Mouse (Mus musculus) CD8-positive naive resting alpha-beta T cell, adult 2 months (primary cell): ENCODE measurements around the gene Mfng.

Source experiments
- DNase-seq, 2 experiments: peaks; one replicate each; pipeline ENCODE4 v3.0.0; 2022; ENCODE audit warnings: low read depth in 2 of 2, low spot score in 2 of 2

The Mfng gene

DNA sequence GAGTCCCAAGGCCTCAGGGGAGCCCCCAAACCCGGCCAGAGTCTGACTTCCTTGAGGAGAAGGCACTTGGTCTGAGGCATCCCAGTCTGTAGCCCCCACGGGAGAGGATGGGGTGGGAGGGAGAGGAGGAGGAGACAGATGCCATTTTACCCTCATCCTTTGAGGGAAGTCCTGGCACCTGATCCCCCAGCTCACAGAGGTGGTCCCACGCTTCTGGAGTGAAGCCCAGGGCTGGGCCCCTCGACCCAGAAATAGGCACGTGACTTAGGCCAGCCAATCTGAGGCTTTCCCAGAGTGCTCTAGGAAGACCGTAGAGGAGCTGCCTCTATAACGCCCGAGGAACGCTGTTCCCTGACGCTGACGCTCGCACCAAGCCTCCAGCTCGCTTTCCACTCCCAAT lies 12.2 kb downstream of the Mfng start:
- DNase-seq, result no peak

DNA sequence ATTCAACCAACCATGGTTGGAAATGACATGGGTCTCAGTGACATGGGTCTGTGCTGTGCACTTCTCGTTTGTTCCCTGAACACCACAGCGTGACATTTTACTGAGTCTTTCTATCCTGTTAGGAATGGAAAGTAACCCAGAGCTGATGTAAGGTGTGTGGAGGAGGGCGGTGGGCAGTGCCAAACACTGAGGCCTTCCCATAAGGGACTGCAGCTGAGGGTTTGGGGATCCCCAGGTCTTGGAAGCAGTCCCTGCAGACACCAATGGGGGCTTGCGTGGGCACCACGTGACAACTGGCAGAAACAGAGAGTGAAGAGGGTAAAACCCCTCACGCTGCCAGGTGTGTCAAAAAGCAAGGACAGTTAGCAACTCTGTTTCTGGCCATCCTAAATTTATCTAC lies 15.1 kb downstream of the Mfng start:
- DNase-seq, result no peak

DNA sequence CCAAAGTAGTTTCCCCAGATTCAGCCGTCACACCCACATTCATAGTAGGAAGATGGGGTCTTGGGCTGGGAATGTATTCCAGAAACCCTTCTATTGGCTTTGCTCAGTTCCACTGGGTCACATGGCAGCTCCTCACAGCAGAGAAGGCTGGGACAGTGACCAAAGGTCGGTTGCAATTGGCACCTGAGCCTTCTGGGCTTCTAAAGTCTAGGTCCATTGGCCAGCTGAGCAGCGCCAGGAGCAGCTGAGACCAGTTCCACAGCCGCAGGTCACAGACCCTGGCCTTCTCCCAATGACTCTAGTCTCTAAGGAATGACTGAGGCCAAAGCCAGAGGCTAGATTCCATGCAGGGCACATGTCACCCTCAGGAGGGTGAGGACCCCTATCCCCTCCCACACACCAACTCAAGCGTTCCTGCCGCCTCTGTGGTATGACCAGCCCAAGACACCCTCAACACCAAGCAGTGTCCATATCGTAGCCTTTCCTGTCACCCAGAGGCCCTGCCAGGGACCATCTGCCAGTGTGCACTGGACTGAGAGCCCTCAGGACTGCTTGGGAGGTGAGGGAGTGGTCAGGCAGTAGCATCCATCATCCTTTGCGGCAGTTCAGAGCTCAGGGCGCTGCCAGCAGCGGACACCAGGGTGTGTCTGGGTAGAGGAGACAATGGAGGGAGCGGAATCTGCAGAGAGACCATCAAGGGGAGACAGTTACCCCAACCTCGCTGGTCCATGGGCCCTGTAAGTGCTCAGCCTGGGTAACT lies 17.1 kb downstream of the Mfng start:
- DNase-seq, result no peak

DNA sequence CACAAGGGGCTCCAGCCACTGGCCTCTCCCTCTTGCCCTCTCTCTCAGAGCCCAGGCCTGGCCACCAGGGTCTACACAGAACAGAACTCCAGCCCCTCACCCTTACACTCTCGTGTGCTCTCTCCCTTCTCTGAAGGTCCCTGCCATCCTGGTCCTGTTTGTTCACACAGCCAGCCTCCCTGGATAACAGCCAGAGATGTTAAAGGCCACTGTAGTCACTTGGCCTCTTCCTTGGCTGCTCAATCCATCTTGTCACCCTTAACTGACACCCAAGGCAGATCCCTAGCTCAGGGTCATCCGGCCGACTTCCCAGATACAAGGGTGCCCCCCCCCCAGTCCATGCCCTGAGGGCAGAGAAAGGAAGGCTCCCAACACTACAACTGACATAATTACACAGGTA lies 18.0 kb downstream of the Mfng start:
- no peak for DNase-seq

DNA sequence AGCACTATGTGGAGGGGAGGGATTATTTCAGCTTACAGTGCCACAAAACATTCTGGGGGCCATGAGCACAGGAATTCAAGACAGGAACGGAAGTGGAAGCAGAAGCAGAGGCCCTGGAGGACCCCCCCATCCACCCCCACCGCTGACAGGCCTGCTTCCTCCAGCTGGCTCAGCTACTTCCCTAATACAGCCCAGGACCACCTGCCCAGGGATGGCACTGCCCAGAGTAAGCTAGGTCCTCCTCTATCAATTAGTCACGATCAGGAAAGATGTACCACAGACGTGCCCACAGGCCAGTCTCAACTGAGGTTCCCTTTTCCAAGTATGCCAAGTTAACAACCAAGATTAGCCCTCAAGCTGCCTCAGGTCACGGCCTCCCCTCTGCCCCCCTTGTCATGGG lies 19.1 kb downstream of the Mfng start:
- no peak for DNase-seq

DNA sequence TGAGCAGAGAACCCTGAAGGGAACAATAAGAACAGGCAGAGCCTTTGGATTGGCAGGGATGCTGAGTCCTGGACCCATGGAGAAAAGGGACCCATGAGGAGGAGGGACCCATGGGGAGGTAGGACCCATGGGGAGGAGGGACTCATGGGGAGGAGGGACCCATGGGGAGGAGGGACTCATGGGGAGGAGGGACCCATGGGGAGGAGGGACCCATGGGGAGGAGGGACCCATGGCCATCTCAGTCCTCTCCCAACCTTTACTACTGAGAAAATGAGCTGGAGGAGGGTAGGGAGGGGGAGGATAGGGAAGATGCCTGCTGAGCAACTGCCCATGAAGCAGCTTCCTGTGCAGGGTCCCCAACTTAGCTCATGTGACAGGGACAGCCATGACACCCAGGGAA lies 20.3 kb downstream of the Mfng start:
- DNase-seq, result no peak

DNA sequence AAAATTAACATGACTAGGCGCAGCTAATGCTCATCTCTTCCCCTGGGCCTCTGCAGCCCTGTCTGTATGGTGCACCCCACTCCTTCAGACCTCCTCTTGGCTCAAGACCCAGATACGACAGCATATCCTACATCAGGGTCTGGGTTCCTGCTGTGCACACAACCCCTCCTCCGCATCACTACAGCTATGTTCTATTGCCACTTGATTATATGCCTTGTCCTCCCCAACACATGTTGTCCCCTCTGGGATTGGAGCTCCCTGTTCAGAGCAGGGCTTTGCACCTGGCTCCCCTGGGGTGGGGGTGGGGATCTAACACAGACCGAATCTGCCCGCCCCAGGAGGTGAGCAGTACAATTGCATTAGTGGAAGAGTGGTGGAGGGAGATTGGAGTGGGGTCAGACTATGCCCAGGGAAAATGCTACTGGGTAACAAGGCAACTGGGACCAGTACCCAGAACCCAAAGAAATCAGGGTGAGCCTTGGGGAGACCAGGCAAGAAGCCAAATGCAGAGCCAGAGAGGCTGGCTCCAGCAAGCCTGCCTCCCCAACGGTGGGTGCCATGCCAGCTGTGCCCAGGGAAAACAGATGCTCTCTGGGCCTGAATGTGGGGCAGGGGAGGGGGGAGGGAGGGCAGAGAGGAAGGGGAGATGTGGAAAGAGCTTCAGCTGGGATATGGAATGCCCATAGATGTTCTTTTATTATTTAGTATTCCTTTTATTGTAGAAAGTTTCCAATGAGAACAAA lies 22.5 kb downstream of the Mfng start:
- DNase-seq, result no peak

DNA sequence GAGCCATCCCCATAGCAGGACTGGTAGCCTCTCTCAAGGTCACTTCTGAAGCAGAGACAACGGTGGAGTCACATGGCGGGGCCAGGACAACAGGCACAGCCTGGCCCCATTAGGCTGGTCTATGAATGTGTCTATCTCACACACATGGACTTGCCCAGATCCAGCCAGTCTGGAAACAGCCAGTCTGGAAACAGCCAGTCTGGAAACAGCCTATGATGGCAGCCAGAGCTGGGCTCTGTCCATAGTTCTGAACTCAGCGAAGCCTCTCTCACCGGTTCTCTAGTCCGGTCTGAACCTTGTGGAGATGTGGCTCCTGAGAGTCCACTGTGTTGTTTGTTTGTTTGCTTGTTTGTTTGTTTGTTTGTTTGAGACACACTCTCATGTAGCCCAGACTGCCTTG lies 23.4 kb downstream of the Mfng start:
- no peak for DNase-seq

DNA sequence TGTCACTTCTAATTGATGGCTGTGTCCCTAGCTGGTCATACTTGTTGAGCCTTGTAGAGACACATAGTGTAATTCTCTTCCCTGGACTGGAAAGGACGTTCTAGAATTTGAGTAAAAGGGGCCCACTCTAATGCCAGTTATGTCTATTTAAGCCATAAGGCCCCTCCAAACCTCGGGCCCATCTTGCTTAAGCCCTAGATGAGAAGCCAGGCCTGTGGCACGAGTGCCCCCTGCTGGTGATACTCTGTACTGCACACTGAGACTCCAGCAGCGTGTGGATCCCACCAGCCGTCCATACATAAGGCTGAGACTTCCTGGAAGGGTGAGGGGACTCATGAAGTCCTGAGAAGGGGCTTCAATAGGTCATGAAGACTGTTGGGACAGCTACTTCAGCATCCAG lies 29.1 kb downstream of the Mfng start:
- DNase-seq, result peak; percentile 79 to 85

DNA sequence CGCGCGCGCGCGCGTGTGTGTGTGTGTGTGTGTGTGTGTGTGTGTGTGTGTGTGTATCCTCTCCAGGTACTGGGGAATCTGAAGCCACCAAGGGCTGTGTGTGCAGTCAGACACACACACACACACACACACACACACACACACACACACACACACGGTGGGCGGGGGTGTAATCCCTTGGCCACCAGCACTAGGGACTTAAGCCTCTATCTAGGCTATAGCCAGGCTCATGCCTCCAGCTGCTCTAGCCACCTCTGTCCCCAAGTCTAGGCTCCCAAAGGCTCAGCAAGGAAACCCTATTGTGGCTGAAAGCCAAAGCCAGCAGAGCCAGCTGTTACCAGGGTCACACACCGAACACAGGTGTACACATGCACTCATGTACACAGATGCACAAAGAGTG lies 30.4 kb downstream of the Mfng start:
- no peak for DNase-seq

DNA sequence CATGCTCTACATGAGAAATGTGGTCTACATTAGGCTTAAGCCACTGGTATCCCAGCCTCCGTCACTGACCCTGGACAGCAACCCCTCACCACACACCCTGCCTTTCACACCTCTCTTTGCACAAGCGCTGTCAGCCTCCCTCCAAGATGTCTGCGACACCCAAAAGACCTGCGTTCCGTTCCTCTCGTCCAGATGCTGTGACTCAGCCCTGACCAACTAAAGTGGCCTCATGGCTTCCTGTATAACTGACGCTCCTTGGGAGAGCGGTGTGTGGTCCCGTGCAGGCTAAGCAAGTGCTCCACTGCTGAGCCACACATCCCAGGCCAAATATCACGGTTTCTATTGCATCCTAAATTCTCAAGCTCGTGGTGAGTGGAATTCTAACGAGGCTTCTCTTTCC lies 32.6 kb downstream of the Mfng start:
- no peak for DNase-seq

DNA sequence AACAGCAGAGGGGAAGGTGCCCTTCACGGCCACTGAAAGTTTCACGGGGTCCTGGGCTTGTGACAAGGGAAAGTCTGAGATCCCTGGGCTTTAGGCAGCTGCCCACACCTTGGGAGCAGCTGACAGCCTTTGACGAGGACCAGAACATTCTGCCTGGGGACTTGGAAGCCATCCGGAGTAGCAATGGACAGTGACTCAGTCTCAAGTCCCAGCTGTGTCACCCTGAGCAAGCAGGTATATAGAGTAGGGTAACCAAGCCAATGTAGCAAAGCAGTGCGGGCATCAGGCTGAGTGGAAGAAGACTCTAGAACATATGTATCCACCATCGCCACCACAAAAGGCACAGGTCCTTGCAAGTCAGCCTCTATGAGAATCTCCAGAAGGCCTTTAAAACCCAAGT lies 36.1 kb downstream of the Mfng start:
- DNase-seq, result no peak

DNA sequence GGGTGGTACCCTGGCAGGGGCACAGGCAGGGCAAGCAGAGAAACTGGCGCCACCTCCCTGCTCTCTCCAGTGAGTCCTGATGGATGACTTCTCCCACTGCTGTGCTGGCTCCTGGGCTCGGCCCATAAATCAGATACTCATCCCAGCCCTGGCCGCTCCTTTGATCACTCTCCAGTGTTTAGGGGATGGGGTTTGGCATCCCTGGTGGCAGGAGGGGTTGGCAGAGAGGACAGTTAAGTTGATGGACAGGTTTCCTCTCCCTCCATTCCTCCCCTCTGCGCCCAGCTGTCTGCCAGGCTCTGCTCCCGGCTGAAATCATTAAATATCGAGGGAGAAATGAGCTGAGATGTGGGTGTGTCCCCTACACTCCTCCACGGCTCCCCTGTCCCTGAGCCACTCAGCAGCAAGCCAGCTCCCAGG lies 36.6 kb downstream of the Mfng start:
- DNase-seq, result no peak

DNA sequence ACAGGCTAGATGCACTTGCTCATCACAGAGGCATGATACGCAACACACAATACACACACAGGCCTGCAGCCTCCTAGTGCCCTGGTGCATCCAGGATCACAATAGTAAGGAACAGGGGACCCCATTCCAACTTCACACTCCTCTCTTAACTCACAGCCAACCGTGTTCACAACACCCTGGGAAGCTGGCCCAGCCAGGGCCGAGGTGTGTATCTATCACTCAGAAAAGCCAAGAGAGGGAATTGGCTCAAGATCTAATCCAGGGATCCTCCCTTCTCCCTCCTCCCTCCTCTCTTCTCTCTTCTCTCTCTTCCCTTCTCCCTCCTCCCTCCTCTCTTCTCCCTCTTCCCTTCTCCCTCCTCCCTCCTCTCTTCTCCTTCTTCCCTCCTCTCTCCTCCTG lies 37.1 kb downstream of the Mfng start:
- DNase-seq, result no peak

DNA sequence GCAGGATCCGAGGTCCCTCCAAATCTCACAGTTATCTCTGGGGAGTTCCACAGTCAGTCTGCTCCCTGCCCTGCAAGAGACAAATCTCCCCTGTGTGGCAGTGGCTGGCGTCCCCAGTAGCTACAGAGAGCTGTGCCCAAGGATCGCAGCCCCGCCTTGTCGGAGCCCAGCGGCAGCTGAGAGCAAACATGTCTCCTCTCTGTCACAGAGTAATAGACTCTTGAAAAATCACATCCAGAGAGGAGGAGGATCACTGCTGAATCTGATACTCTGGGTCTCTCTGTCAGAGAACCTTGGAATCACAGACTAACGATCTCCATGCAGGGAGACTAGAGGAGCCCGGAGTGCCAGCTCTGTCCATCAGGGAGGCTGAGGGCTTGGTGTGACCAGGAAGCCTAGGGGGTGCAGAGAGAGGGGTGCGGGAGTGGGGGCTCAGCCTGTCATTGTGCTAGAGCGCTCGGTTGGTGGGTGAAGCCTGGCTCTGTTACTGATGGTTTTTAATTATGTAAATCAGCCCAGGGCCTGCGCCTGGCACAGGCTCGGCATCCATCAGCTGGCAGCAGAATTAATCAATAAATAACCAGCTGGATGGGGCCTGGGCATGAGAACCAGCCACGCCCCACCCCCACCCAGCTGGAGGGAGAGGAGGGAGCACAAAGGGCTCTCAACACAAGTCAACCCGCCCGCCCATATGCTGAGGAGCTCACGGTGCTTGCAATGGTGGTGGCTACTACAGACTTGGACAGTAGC lies 37.7 kb downstream of the Mfng start:
- DNase-seq, result no peak

DNA sequence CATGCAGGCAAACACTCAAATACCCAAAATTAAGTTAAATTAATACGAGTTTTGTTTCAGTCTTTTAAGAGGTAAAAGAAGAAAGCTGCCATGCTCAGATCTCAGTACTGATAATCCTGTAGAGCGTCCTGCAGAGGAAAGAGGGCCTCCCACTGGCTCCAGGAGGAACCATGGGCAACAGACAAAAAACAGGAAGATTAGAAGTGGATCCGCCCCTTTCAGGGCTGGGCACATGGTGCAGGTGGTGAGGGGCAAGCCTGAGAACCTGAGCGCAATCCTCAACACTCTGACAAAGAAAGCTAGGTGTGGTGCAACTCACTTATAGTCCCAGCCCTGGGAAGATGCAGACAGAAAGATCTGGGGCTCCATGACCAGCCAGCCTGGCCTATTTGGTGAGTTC lies 41.4 kb downstream of the Mfng start:
- DNase-seq, result no peak

DNA sequence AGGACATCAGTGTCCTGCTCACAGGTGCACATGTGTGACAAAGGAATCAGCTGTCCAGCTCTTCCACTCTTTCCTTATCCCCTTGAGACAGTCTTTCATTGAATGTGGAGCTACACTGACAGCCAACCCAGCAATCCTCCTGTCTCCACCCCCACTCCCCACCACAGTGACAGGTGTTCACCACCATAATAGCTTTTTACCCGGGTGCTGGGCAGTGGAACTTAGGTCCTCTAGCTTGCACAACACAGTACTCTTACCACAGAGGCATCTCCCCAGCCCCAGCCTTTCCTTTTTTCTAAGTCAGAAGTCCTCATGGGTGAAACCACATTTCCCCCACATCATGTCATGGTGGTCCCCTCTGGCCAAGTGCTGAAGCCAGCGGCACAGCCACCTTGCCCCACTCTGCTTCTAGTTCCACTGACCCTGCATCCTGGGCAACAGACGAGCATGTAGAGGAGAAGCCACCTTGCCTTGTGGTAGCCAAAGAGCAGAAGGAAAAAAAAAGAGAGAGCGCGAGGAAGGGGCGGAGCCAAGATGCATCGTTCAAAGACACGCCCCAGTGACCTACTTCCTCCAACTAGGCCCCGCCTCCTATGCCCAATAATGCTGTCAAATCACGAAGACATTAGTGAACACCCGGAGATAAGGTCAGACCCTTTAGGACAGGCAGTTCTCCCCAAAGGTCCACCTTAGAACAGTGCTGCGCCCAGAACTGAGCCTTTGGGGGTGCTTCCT lies 42.8 kb downstream of the Mfng start:
- no peak for DNase-seq

DNA sequence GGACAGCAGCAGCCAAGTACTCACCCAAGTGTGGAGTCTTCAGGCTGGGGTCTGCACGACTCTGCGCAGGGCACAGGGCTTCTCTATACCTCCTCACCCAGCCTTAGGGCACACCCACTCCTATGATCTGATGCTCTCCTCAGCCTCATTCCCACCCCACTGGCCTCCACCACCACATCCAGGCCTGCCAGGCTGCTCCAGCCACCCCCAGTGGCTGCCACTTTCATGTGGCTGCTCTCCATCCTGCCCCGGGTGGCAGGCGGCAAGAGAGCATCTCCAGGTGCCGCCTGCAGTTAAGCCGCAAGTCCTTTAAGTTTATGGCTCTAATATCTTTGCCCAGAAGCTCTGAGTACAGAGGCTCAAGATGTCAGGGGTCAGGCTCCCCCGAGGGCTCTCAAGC lies 46.6 kb downstream of the Mfng start:
- no peak for DNase-seq

DNA sequence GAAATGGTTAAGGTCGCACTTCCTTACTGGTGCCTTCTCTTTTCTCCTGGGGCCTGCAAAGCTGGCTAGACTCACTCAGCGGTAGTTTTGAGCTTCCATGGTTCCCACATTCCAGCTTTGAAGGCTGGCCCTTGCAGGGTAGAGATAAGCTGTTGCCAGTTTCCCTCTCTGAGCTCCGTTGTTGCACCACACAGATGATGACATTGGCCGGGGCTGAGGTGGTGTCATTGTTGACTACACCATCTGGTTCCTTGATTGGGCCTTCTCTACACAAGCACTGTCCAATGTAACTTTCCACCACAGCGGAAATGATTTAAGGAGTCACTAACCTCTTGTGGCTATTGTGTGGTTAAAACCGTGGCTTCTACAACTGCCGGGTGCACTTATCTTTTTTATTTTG lies 52.7 kb downstream of the Mfng start:
- no peak for DNase-seq

DNA sequence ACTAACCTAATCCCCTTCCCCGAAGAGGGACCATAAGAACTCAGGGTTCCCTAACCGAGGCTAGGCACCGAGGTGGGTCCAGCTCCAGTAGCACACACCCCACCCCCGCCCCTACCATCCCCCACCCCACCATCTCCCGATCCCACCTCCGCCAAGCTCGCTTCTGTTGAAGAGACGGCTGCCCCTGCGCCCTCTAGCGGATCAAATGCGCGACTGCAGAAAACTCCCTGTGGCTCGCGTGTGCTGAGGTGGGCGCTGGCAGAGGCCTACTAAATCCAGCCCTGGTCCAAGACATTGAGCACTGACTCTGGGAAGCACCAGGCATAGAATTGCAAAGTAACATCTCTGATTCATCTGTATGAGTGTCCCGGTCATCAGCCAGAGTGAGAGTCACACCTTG lies 53.2 kb downstream of the Mfng start:
- peak; percentile 58 to 65 for DNase-seq

DNA sequence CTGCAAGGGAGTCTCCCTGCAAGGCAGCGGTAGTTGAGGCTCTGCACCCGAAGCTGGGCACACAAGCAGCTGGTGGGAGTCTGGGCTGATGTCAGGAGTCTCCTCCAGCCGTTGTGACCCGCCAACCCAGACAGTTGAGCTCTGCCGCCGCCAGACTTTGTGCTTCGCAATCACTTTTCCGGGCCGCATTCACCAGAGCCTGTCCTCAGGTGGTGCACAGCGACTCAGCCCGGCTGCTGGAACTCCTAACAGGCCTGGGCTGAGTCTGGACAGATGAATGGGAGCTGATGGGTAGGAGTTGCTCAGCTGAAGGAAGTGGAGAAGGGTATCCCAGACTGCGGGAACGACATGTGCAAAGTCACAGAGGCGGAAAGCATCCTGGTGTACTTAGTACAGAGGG lies 53.9 kb downstream of the Mfng start:
- DNase-seq, result no peak
